Mouse (Mus musculus) small intestine, adult 2 months (tissue): ENCODE measurements around the gene Spsb1. TPM values are rescaled to one million over a fixed set of nuclear protein-coding genes. Genes with fewer than 3 reads are reported as not detected.

ENCODE experiments used
- H3K27ac ChIP-seq: fragments of 200-500 bp; 2 replicates; pipeline ENCODE4 v1.5.1; 2012; ENCODE audit warnings: low read depth, low read length, control low read depth, inconsistent platforms; ENCODE audit not compliant: insufficient read depth
- H3K27me3 ChIP-seq: fragments of 200-500 bp; 2 replicates; pipeline ENCODE4 v1.6.1; 2012; ENCODE audit warnings: mild to moderate bottlenecking, moderate library complexity, low read length, inconsistent platforms; ENCODE audit not compliant: control insufficient read depth, insufficient read depth
- H3K36me3 ChIP-seq: fragments of 200-500 bp; 2 replicates; pipeline ENCODE4 v1.6.1; 2012; ENCODE audit warnings: mild to moderate bottlenecking, low read length, control low read depth, inconsistent platforms; ENCODE audit not compliant: control insufficient read depth, insufficient read depth
- H3K4me1 ChIP-seq: fragments of 200-500 bp; 2 replicates; pipeline ENCODE4 v1.6.1; 2012; ENCODE audit warnings: low read length, inconsistent platforms, mixed read lengths; ENCODE audit not compliant: control insufficient read depth, insufficient read depth, insufficient read length
- H3K4me3 ChIP-seq: fragments of 200-500 bp; 2 replicates; pipeline ENCODE4 v1.5.1; 2012; ENCODE audit warnings: low read depth, mild to moderate bottlenecking, control low read depth, inconsistent platforms, low read length, moderate library complexity
- CTCF ChIP-seq: fragments of 200-500 bp; IDR thresholded peaks from 2 replicates; pipeline ENCODE4 v1.5.1; 2012; ENCODE audit warnings: low read depth, mild to moderate bottlenecking, control low read depth, inconsistent platforms, low read length, moderate library complexity, mixed read lengths; ENCODE audit not compliant: insufficient replicate concordance, insufficient read length; ENCODE audit errors: extremely low read depth
- POLR2A ChIP-seq: fragments of 200-500 bp; IDR thresholded peaks from 2 replicates; pipeline ENCODE4 v1.6.1; 2012; ENCODE audit warnings: low read depth, mild to moderate bottlenecking, control low read depth, inconsistent platforms, low read length, moderate library complexity
- WGBS: fragments of 180-500 bp; shearing (Covaris S2); methylation state at CpG from one replicate; pipeline ENCODE4 v1.1.7; 2018; 5-methylcytosine and 5-hydroxymethylcytosine counted together
- polyA plus RNA-seq: library from polyadenylated mRNA; depleted of rRNA; stranded (reverse); fragments of >200 nt; gene quantifications from 2 replicates; pipeline ENCODE4 v1.2.3, GENCODE M21; 2012

Spsb1 gene
- polyA plus RNA-seq, 1 experiment: 27.3 TPM

- Histone ChIP-seq H3K27me3 (no peaks in the 10 kb centered on the region), H3K27ac (no peak overlapping the region), H3K36me3 (no peaks in the 10 kb centered on the region), H3K4me1 (peaks cover 30% of the 10 kb centered on the region), H3K4me3 (no peak overlapping the region)
- WGBS: 67% methylated on average over 8 of the region's 8 CpGs
- TF ChIP-seq CTCF (no peak), POLR2A (no peak)
These were observed 16.1 kb downstream of the Spsb1 start for GRCm38 (mm10) chr4:149938701-149939100.

- no peaks in the 10 kb centered on the region for H3K27me3 ChIP-seq
- 70% methylated on average over 5 of the region's 5 CpGs for WGBS
- TF ChIP-seq CTCF: no peak
- TF ChIP-seq POLR2A: no peak
- H3K36me3 ChIP-seq: no peaks in the 10 kb centered on the region
- H3K4me3 ChIP-seq: no peak overlapping the region
- peaks cover 26% of the 10 kb centered on the region for H3K4me1 ChIP-seq
- H3K27ac ChIP-seq: no peak overlapping the region
These were observed 17.9 kb downstream of the Spsb1 start for GRCm38 (mm10) chr4:149936921-149937320.

GRCm38 (mm10) chr4:149935470-149935869 is 19.4 kb downstream of the Spsb1 start:
- Histone ChIP-seq H3K36me3 (no peaks in the 10 kb centered on the region), H3K27me3 (no peaks in the 10 kb centered on the region), H3K27ac (no peak overlapping the region), H3K4me1 (peaks cover 17% of the 10 kb centered on the region), H3K4me3 (no peak overlapping the region)
- no peak for TF ChIP-seq CTCF
- TF ChIP-seq POLR2A: no peak
- WGBS: 89% methylated on average over 6 of the region's 6 CpGs

- TF ChIP-seq POLR2A (no peak), CTCF (0 out of 2 replicates have a peak, but pooled peaks have one; percentile 8)
- H3K27ac ChIP-seq: peak overlapping the region; percentile 89
- H3K4me1 ChIP-seq: peaks cover 13% of the 10 kb centered on the region
- no peaks in the 10 kb centered on the region for H3K36me3 ChIP-seq
- WGBS: 32% methylated on average over 16 of the region's 16 CpGs
- H3K4me3 ChIP-seq: no peak overlapping the region
- H3K27me3 ChIP-seq: no peaks in the 10 kb centered on the region
These were observed 21.2 kb downstream of the Spsb1 start for GRCm38 (mm10) chr4:149933519-149934245.

GRCm38 (mm10) chr4:149933025-149933424 is 21.8 kb downstream of the Spsb1 start:
- no peak overlapping the region for H3K4me3 ChIP-seq
- no peaks in the 10 kb centered on the region for H3K27me3 ChIP-seq
- TF ChIP-seq CTCF (no peak), POLR2A (no peak)
- peaks cover 13% of the 10 kb centered on the region for H3K4me1 ChIP-seq
- 84% methylated on average over 7 of the region's 7 CpGs for WGBS
- no peaks in the 10 kb centered on the region for H3K36me3 ChIP-seq
- peak overlapping the region; percentile 89; the same call in 1 of the 2 replicates for H3K27ac ChIP-seq

GRCm38 (mm10) chr4:149932108-149932815 is 22.6 kb downstream of the Spsb1 start:
- no peak overlapping the region for H3K27ac ChIP-seq
- no peak for TF ChIP-seq POLR2A
- TF ChIP-seq CTCF: no peak
- no peaks in the 10 kb centered on the region for H3K27me3 ChIP-seq
- 88% methylated on average over 9 of the region's 9 CpGs for WGBS
- H3K36me3 ChIP-seq: no peaks in the 10 kb centered on the region
- H3K4me1 ChIP-seq: peaks cover 13% of the 10 kb centered on the region
- no peak overlapping the region for H3K4me3 ChIP-seq

GRCm38 (mm10) chr4:149930755-149931154 is 24.1 kb downstream of the Spsb1 start:
- no peak overlapping the region for H3K27ac ChIP-seq
- peaks cover 13% of the 10 kb centered on the region for H3K4me1 ChIP-seq
- no peaks in the 10 kb centered on the region for H3K27me3 ChIP-seq
- H3K36me3 ChIP-seq: no peaks in the 10 kb centered on the region
- H3K4me3 ChIP-seq: no peak overlapping the region
- whole genome bisulfite sequencing: 61% methylated on average over 3 of the region's 3 CpGs
- TF ChIP-seq CTCF (no peak), POLR2A (no peak)
